Mouse (Mus musculus) olfactory bulb, adult 2 months (tissue): ENCODE measurements around the gene Pmfbp1.

Experiments used
- CTCF ChIP-seq: fragments of 200-500 bp; IDR thresholded peaks from 2 replicates; pipeline ENCODE4 v1.5.1; 2012; ENCODE audit warnings: low read depth, mild to moderate bottlenecking, low read length, moderate library complexity; ENCODE audit not compliant: insufficient read depth
- POLR2A ChIP-seq: fragments of 200-500 bp; IDR thresholded peaks from 2 replicates; pipeline ENCODE4 v1.6.1; 2012; ENCODE audit warnings: mild to moderate bottlenecking, low read depth, low read length, moderate library complexity; ENCODE audit not compliant: insufficient read depth

- no peak for TF ChIP-seq CTCF
- no peak for TF ChIP-seq POLR2A
Observed at GRCm38 (mm10) chr8:109451000-109451399, 42.8 kb upstream of the Pmfbp1 start.
